Mouse (Mus musculus): ENCODE data around the gene Cltrn.

The Cltrn gene

DNA sequence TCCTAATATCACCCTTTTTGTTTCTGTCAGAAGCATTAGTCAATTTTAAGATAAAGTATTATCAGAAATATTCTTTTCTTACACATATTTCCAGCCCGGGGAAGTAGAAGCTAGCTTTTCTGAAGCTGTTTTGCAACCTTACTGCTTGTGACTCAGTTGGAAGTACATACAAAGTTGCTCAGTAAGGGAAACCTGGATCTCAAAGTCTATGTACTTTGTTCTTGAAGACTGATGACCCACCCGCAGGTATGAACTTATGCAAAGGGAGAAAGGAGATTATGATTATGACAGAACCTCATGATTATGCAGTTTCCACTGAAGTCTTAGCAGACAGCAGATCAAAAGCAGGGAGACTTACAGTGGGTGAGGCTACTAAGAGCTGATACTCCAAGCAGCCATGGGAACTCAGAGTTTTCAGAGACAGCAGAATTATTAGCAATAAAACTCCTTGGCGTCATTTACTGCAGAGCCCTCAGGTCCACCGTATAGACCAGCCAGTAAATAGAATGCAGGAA lies 46.7 kb downstream of the Cltrn start:
- DNase-seq (ENCODE audit: extremely low read depth, insufficient read length, low spot score) = no peak

DNA sequence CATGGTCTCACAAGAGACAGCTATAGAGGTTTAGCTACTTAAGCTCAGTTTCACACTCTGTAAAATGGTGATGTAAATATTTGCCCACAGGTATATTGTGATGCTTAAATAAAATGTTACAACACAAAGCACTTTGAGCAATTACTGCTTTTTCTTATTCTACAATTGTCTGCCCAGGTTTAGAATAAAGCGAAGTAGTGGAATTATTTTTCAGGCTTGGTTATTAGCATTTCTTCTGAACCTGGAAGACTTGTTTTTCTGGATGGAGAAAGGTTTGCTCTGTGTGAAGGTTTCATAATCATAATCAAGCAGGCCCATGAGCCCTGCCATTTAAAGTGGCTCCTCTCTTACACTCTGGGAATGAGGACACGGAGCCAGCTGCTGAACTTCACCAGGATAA lies 50.4 kb downstream of the Cltrn start, which contains the start of gene Ace2:
Ace2 (plus strand) TSS at position 301 of the 400 bp plus-strand sequence.
- DNase-seq (ENCODE audit: extremely low read depth, insufficient read length, low spot score) = no peak

DNA sequence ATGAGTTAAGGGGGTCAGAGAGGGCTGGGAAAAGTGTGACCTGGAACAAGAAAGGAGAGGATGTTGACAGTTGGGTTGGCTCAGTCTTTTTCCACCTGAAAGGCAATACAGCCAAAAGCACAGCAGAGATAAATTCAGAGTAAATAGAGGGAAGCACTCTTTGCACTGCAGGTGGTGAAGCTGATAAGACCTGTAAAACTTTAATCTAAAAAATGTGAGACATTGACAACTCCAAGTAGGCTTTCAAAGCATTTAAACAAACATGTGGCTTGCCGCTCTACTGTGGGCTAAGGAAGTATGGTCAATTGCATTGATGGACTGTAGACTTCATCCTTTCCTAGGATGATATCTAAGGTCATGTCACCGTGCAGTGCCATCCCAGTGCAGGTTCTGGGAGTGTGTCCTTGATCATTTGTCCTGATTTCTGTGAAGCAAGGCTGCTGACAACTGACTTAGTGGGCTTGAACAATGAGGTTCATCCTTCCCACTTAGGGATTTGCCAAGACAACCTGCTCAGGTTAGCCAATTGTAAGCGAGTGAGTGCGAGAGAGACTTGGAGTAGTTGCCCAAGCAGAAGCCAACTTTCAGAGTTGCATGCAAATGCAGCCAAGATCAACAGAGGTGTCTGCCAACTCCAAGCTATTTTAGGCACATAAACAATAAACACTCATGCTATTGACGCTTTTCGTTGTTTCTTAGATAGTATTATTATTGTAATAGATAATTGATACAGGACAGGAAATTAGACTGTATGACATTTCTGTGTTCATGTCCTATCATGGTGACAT lies 57.0 kb downstream of the Cltrn start:
- no peak for DNase-seq (ENCODE audit: extremely low read depth, insufficient read length, low spot score)

DNA sequence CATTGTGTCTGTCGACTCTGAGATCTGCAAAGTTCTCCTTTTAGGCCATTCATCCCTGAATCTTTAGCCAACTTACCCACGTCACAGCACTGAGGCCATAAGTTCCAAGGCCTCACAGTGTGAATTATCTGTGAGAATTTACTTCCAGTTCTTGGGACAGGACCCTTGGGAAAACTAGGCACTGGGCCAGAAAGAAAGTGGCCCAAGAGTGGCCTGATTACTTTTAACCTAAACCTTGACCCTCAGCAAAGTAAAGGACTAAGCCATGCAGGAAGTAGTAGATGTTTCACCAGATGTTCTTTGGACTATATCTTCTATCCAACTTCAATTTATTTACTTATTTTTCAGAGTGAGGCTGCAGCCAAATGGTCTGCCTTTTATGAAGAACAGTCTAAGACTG lies 64.1 kb downstream of the Cltrn start:
- no peak for DNase-seq (ENCODE audit: extremely low read depth, insufficient read length, low spot score)

DNA sequence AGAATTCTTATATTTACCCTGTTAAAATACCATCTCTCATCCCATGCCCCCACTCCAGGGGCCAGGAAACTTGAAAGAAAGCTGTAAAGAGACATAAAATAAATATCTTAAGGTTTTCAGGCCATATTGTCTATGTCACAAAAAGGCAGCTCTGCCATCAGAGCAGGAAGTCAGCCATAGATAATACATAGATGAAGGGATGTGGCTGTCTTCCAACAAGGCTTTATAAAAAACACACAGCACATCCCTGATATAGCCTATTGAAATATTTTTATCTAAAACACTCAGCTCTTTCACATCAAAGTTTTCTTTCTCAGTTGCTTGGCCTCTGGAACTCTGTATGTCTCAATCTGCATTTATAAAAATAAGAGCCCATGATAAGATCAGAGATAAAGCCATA lies 65.0 kb downstream of the Cltrn start:
- no peak for DNase-seq (ENCODE audit: extremely low read depth, insufficient read length, low spot score)

DNA sequence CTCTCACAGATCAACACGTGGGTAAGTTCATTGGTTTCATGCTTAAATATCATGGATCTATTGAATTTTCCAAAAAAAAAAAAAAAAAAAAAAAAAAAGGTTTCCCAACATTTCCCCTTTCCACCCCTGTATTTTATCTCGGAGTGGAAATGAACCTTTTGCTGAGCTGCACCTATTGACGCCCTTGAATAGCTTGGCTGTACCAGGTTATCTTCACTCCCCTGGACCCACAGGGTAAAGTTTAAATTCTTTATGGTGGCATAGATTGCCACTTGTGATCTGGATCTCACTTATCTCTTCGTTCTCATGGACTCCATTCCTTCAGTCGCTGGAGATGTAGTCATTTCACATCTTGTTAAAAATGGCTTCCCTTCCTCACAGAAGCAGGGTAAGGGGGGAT lies 66.0 kb downstream of the Cltrn start:
- DNase-seq (ENCODE audit: extremely low read depth, insufficient read length, low spot score) = no peak

DNA sequence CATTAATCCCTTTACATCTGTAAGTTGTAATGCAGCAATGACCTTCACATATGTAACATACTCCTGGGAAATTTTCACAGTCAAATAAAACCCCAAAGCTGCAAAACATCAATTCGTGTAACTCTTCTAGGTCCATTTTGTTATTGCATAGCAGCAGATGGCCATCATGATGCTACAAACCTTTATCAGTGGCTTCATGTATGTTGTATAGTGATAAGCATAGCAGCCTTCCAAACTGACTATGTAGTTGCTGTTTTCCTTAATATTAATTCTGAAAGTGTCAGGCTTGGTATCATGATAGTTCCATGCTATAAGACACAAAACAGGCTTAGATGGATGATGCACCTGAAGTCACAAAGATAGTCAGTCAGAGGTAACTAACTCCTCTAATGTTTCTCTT lies 76.1 kb downstream of the Cltrn start:
- DNase-seq (ENCODE audit: extremely low read depth, insufficient read length, low spot score) = no peak

Data from 3134 (cell line).